Mouse (Mus musculus): Measurements from ENCODE around the gene Mpp3. TPM values are rescaled to one million over a fixed set of nuclear protein-coding genes. Genes with fewer than 3 reads are reported as not detected.
"Not testable (repeated sequence)": the region's sequence is repeated elsewhere in the genome, so short reads cannot be mapped to it uniquely, and the experiment has no call there.

Gene Mpp3
- polyA plus RNA-seq, 1 experiment from 2014 or later, result 23.3 TPM

DNA sequence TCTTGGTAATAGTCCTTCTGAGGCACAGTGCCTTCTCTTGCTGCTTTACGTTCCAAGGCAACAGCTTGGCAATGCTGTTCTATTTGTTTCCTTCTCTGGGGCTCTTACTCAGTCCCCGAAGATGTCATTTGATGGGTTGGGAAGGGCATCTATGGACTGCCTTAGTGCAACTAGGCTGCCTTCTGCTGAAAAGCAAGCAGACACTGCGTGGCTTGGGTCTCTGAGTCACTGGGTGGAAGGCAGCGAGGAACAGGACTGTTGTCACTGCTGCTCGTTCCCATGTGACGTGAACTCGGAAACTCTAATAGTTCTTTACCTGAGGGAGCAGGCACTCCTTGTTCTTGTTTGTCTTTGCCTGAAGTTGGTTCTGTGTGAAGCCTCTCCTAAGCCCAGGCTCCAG is 32.3 kb downstream of the Mpp3 start:
- 93% methylated on average over 7 of the region's 7 CpGs for WGBS
- H3K27me3 ChIP-seq (ENCODE audit: control insufficient read depth, insufficient read depth, low read length), result no peaks in the 10 kb centered on the region
- H3K4me3 ChIP-seq (ENCODE audit: low read depth, low read length), result no peak overlapping the region
- no peaks in the 10 kb centered on the region for H3K4me1 ChIP-seq (replicated peaks; ENCODE audit: control insufficient read depth, insufficient read depth, low read length)
- H3K4me2 ChIP-seq (replicated peaks; ENCODE audit: low read depth, low read length), result no peak overlapping the region
- H3K9ac ChIP-seq (ENCODE audit: low read depth, low read length), result no peak overlapping the region
- 0 out of 2 replicates have a peak, but pooled peaks cover 3% of the 10 kb centered on the region for H3K36me3 ChIP-seq (ENCODE audit: control insufficient read depth, insufficient read depth, low read length)
- H3K27ac ChIP-seq (ENCODE audit: low read depth, low read length), result no peak overlapping the region
- no peaks in the 10 kb centered on the region for H3K9me3 ChIP-seq (ENCODE audit: control insufficient read depth, low read length)
- ATAC-seq (ENCODE audit: low FRiP score) (no peak), DNase-seq (ENCODE audit: low spot score) (no peak)

DNA sequence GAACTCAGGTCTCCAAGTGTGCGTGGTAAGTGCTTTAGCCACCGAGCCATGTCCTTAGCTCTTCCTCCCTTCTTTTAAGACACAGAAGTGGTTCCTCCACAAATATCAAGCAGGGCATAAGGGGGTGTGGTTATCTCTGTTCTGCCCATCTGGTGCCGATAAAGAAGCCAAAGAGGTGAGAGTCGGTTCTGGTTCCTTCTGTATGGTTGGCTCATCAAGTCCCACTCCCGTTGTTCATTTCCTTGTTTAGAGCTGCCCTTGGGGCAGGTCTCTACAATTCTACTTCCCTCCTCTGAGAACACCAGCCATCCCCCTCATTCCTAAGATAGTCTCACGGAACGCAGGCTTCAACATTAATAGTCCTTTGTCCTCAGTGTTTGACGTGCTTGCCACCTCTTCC is 34.2 kb downstream of the Mpp3 start:
- ATAC-seq (ENCODE audit: low FRiP score) (no peak), DNase-seq (ENCODE audit: low spot score) (no peak)
- Histone ChIP-seq H3K9ac (ENCODE audit: low read depth, low read length) (no peak overlapping the region), H3K4me3 (ENCODE audit: low read depth, low read length) (no peak overlapping the region), H3K9me3 (ENCODE audit: control insufficient read depth, low read length) (no peaks in the 10 kb centered on the region), H3K36me3 (ENCODE audit: control insufficient read depth, insufficient read depth, low read length) (0 out of 2 replicates have a peak, but pooled peaks cover 3% of the 10 kb centered on the region), H3K27me3 (ENCODE audit: control insufficient read depth, insufficient read depth, low read length) (no peaks in the 10 kb centered on the region), H3K27ac (ENCODE audit: low read depth, low read length) (no peak overlapping the region), H3K4me1 (replicated peaks; ENCODE audit: control insufficient read depth, insufficient read depth, low read length) (no peaks in the 10 kb centered on the region), H3K4me2 (replicated peaks; ENCODE audit: low read depth, low read length) (no peak overlapping the region)
- 85% methylated on average over 8 of the region's 8 CpGs for WGBS

DNA sequence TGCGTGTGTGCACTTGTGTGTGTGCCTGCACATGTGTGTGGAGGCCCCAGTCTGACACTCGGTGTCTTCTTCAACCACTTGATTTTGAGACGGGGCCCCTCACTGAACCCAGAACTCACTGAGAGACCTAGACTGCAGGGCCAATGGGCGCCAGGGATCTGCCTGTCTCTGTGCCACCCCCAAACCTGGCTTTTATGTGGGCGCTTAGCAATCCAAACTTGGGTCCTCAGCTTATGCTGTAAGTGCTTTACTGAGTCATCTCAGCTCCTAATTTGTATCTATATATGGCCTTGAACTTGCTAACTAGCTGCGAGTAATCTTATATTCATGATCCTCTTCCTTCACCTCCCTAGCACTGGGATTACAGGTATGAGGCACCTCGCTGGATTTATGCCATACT is 35.9 kb downstream of the Mpp3 start:
- Histone ChIP-seq H3K9me3 (ENCODE audit: control insufficient read depth, low read length) (no peaks in the 10 kb centered on the region), H3K4me3 (ENCODE audit: low read depth, low read length) (no peak overlapping the region), H3K9ac (ENCODE audit: low read depth, low read length) (no peak overlapping the region), H3K4me1 (replicated peaks; ENCODE audit: control insufficient read depth, insufficient read depth, low read length) (no peaks in the 10 kb centered on the region), H3K4me2 (replicated peaks; ENCODE audit: low read depth, low read length) (no peak overlapping the region), H3K36me3 (ENCODE audit: control insufficient read depth, insufficient read depth, low read length) (0 out of 2 replicates have a peak, but pooled peaks cover 3% of the 10 kb centered on the region), H3K27ac (ENCODE audit: low read depth, low read length) (no peak overlapping the region), H3K27me3 (ENCODE audit: control insufficient read depth, insufficient read depth, low read length) (no peaks in the 10 kb centered on the region)
- WGBS, result 91% methylated on average over 7 of the region's 7 CpGs
- no peak for DNase-seq (ENCODE audit: low spot score)
- no peak for ATAC-seq (ENCODE audit: low FRiP score)

DNA sequence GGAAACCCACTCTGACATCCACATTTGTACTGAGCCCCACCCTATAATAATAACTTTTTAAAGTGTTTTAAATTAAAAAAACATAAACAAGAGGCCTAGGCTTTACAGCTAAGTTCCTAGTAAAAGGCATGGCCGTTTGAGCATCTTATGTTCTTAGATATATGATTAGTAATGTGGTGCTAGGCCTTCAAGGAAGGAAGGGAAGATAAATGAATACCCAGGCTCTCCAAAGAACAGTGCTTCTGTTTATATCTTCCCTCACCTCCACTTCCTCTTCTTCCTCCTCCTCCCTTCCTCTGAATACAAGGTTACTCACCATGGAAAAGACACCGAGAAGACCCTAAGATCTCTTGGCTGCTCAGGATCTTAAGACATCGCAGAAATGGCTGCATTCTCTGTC is 36.4 kb downstream of the Mpp3 start:
- H3K4me3 ChIP-seq (ENCODE audit: low read depth, low read length), result no peak overlapping the region
- H3K4me2 ChIP-seq (replicated peaks; ENCODE audit: low read depth, low read length), result no peak overlapping the region
- H3K27ac ChIP-seq (ENCODE audit: low read depth, low read length), result no peak overlapping the region
- H3K9me3 ChIP-seq (ENCODE audit: control insufficient read depth, low read length), result no peaks in the 10 kb centered on the region
- H3K4me1 ChIP-seq (replicated peaks; ENCODE audit: control insufficient read depth, insufficient read depth, low read length), result no peaks in the 10 kb centered on the region
- no peak overlapping the region for H3K9ac ChIP-seq (ENCODE audit: low read depth, low read length)
- no peaks in the 10 kb centered on the region for H3K36me3 ChIP-seq (ENCODE audit: control insufficient read depth, insufficient read depth, low read length)
- ATAC-seq (ENCODE audit: low FRiP score), result no peak
- WGBS, result 81% methylated on average over 3 of the region's 3 CpGs
- DNase-seq (ENCODE audit: low spot score), result no peak
- no peaks in the 10 kb centered on the region for H3K27me3 ChIP-seq (ENCODE audit: control insufficient read depth, insufficient read depth, low read length)

DNA sequence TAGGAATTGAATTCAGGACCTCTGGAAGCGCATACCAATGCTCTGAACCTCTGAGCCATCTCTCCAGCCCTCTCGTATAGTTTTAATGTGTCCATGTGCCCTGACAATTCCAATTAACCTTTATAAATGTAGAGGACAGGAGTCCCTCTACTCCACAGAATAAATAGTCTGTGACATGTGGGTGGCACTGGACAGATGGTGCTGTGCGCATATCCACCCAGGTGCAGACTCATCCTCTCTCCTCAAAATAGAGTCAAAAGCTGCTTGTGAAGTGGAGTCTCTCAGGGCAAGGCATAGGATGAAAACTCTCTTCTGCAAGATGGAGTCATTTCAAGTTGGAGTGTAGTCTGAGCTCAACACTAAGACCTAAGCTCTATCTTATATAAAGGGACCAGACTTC is 38.0 kb downstream of the Mpp3 start:
- ATAC-seq (ENCODE audit: low FRiP score), result no peak
- WGBS, result 90% methylated on average over 3 of the region's 3 CpGs
- Histone ChIP-seq H3K9ac (ENCODE audit: low read depth, low read length) (no peak overlapping the region), H3K27me3 (ENCODE audit: control insufficient read depth, insufficient read depth, low read length) (no peaks in the 10 kb centered on the region), H3K4me3 (ENCODE audit: low read depth, low read length) (no peak overlapping the region), H3K9me3 (ENCODE audit: control insufficient read depth, low read length) (no peaks in the 10 kb centered on the region), H3K27ac (ENCODE audit: low read depth, low read length) (no peak overlapping the region), H3K4me2 (replicated peaks; ENCODE audit: low read depth, low read length) (no peak overlapping the region), H3K36me3 (ENCODE audit: control insufficient read depth, insufficient read depth, low read length) (no peaks in the 10 kb centered on the region), H3K4me1 (replicated peaks; ENCODE audit: control insufficient read depth, insufficient read depth, low read length) (no peaks in the 10 kb centered on the region)
- DNase-seq (ENCODE audit: low spot score), result no peak

GRCm38 (mm10) chr11:101986913-101987312 is 41.3 kb downstream of the Mpp3 start, which contains the start of gene Dusp3:
Gene Dusp3, minus strand, starts transcription at chr11:101987013.
- H3K27ac ChIP-seq (ENCODE audit: low read depth, low read length), result no peak within 1 kb of the TSS
- DNase-seq (ENCODE audit: low spot score) (no peak), ATAC-seq (ENCODE audit: low FRiP score) (no peak)
- no peak within 1 kb of the TSS for H3K9ac ChIP-seq (ENCODE audit: low read depth, low read length)
- no peaks in the 10 kb centered on the region for H3K4me1 ChIP-seq (replicated peaks; ENCODE audit: control insufficient read depth, insufficient read depth, low read length)
- no peaks in the 10 kb centered on the region for H3K36me3 ChIP-seq (ENCODE audit: control insufficient read depth, insufficient read depth, low read length)
- H3K4me3 ChIP-seq (ENCODE audit: low read depth, low read length), result no peak within 1 kb of the TSS
- WGBS, result 85% methylated on average over 3 of the region's 3 CpGs
- no peak within 1 kb of the TSS for H3K4me2 ChIP-seq (replicated peaks; ENCODE audit: low read depth, low read length)
- no peaks in the 10 kb centered on the region for H3K9me3 ChIP-seq (ENCODE audit: control insufficient read depth, low read length)
- no peaks in the 10 kb centered on the region; the same call in 1 of the 2 replicates for H3K27me3 ChIP-seq (ENCODE audit: control insufficient read depth, insufficient read depth, low read length)

DNA sequence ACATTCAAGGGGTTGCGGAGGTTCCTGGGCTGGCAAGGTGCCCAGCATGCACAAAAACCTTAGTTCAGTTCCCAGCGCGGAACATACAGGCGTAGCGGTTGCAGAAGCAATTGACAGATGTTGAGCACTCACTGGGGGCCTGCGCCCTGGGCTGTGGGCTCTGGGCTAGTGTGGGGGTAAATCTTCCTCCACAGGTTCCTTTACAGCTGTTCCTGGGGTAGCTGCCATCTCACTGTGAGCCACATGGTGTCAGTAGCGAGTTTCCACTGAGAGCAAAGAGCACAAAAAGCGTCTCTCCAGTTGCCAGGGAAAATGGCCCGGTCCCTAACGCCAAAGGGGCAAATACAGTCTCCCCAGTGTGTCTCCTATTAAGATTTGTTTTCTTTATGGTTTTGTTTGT is 42.3 kb downstream of the Mpp3 start:
- peak; percentile 91 for DNase-seq (ENCODE audit: low spot score)
- H3K4me1 ChIP-seq (replicated peaks; ENCODE audit: control insufficient read depth, insufficient read depth, low read length), result no peaks in the 10 kb centered on the region
- no peak overlapping the region for H3K9ac ChIP-seq (ENCODE audit: low read depth, low read length)
- H3K4me3 ChIP-seq (ENCODE audit: low read depth, low read length), result no peak overlapping the region
- H3K36me3 ChIP-seq (ENCODE audit: control insufficient read depth, insufficient read depth, low read length), result no peaks in the 10 kb centered on the region
- no peak overlapping the region for H3K4me2 ChIP-seq (replicated peaks; ENCODE audit: low read depth, low read length)
- no peaks in the 10 kb centered on the region; the same call in 1 of the 2 replicates for H3K27me3 ChIP-seq (ENCODE audit: control insufficient read depth, insufficient read depth, low read length)
- ATAC-seq (ENCODE audit: low FRiP score), result no peak
- no peak overlapping the region for H3K27ac ChIP-seq (ENCODE audit: low read depth, low read length)
- H3K9me3 ChIP-seq (ENCODE audit: control insufficient read depth, low read length), result no peaks in the 10 kb centered on the region
- WGBS, result 9% methylated on average over 10 of the region's 10 CpGs

DNA sequence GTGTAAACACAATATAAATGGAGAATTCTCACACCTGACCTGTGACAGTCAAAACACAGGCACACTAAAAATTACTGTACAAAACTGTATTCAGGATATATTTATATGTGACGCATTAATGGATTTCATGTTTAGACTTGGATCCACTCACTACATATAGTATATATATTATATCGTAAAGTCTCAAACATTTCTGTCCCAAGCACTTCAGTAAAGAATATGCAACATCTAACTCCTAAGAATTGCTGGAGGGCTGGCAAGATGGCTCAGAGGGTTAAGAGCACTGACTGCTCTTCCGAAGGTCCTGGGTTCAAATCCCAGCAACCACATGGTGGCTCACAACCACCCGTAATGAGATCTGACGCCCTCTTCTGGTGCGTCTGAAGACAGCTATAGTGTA is 42.8 kb downstream of the Mpp3 start:
- WGBS, result 77% methylated on average over 6 of the region's 6 CpGs
- ATAC-seq (ENCODE audit: low FRiP score); H3K27ac ChIP-seq (ENCODE audit: low read depth, low read length); H3K4me3 ChIP-seq (ENCODE audit: low read depth, low read length); H3K4me2 ChIP-seq (replicated peaks; ENCODE audit: low read depth, low read length); H3K36me3 ChIP-seq (ENCODE audit: control insufficient read depth, insufficient read depth, low read length); DNase-seq (ENCODE audit: low spot score); H3K9ac ChIP-seq (ENCODE audit: low read depth, low read length); H3K27me3 ChIP-seq (ENCODE audit: control insufficient read depth, insufficient read depth, low read length); H3K4me1 ChIP-seq (replicated peaks; ENCODE audit: control insufficient read depth, insufficient read depth, low read length); H3K9me3 ChIP-seq (ENCODE audit: control insufficient read depth, low read length): not testable (repeated sequence)

GRCm38 (mm10) chr11:101984054-101985025 is 43.9 kb downstream of the Mpp3 start, which contains the start of gene Cfap97d1:
Gene Cfap97d1, plus strand, starts transcription at chr11:101984279.
- WGBS, result 2% methylated on average over 64 of the region's 71 CpGs
- Histone ChIP-seq H3K27ac (ENCODE audit: low read depth, low read length) (peak within 1 kb of the TSS; percentile 27; the same call in 1 of the 2 replicates), H3K4me1 (replicated peaks; ENCODE audit: control insufficient read depth, insufficient read depth, low read length) (no peaks in the 10 kb centered on the region), H3K4me2 (replicated peaks; ENCODE audit: low read depth, low read length) (peak within 1 kb of the TSS; percentile 99), H3K27me3 (ENCODE audit: control insufficient read depth, insufficient read depth, low read length) (no peaks in the 10 kb centered on the region; the same call in 1 of the 2 replicates), H3K9me3 (ENCODE audit: control insufficient read depth, low read length) (no peaks in the 10 kb centered on the region), H3K9ac (ENCODE audit: low read depth, low read length) (peak within 1 kb of the TSS; percentile 57), H3K4me3 (ENCODE audit: low read depth, low read length) (peak within 1 kb of the TSS; percentile 45), H3K36me3 (ENCODE audit: control insufficient read depth, insufficient read depth, low read length) (no peaks in the 10 kb centered on the region)
- ATAC-seq (ENCODE audit: low FRiP score) (peak; percentile 70), DNase-seq (ENCODE audit: low spot score) (peak; percentile 93)
